Mouse (Mus musculus) stomach, embryonic 14.5 days (tissue): ENCODE measurements around the gene Zfp553. TPM values are rescaled to one million over a fixed set of nuclear protein-coding genes. Genes with fewer than 3 reads are reported as not detected.

ENCODE experiments used
- ATAC-seq: fragments of 200-750 bp; cut with Nextera tagmentation; 2 replicates; pipeline ENCODE4 v1.8.0; 2017; ENCODE audit warnings: low read depth, moderate TSS enrichment; ENCODE audit not compliant: insufficient number of reproducible peaks, insufficient read depth, low FRiP score
- H3K27ac ChIP-seq: fragments of 300-500 bp; sonication (generic); 2 replicates; pipeline ENCODE4 v1.5.1; 2014; ENCODE audit warnings: mild to moderate bottlenecking, low read length, moderate library complexity, mixed read lengths
- H3K27me3 ChIP-seq: fragments of 300-500 bp; sonication (generic); 2 replicates; pipeline ENCODE4 v1.6.1; 2014; ENCODE audit warnings: low read length, control low read depth, mixed read lengths; ENCODE audit not compliant: control insufficient read depth, insufficient read depth
- H3K36me3 ChIP-seq: fragments of 300-500 bp; sonication (generic); 2 replicates; pipeline ENCODE4 v1.6.1; 2014; ENCODE audit warnings: mild to moderate bottlenecking, control low read depth, low read length, moderate library complexity, mixed read lengths; ENCODE audit not compliant: control insufficient read depth, insufficient read depth
- H3K4me1 ChIP-seq: fragments of 300-500 bp; sonication (generic); 2 replicates; pipeline ENCODE4 v1.6.1; 2014; ENCODE audit warnings: low read length, control low read depth, mixed read lengths; ENCODE audit not compliant: control insufficient read depth, insufficient read depth
- H3K4me2 ChIP-seq: fragments of 300-500 bp; sonication (generic); replicated peaks from 2 replicates; pipeline ENCODE4 v1.6.1; 2014; ENCODE audit warnings: low read depth, low read length, control low read depth
- H3K4me3 ChIP-seq: fragments of 300-500 bp; sonication (generic); 2 replicates; pipeline ENCODE4 v1.5.1; 2014; ENCODE audit warnings: low read depth, low read length, control low read depth
- H3K9ac ChIP-seq: fragments of 300-500 bp; sonication (generic); replicated peaks from 2 replicates; pipeline ENCODE4 v1.6.1; 2014; ENCODE audit warnings: low read depth, mild to moderate bottlenecking, control low read depth, low read length, moderate library complexity, mixed read lengths
- H3K9me3 ChIP-seq: fragments of 300-500 bp; sonication (generic); 2 replicates; pipeline ENCODE4 v1.6.1; 2016; ENCODE audit warnings: low read depth, low read length, control low read depth; ENCODE audit not compliant: control insufficient read depth
- WGBS: fragments of 180-500 bp; shearing (Covaris S2); extraction: QIAGEN DNeasy Blood & Tissue Kit; methylation state at CpG from one replicate; pipeline ENCODE4 v1.1.7; 2014; 5-methylcytosine and 5-hydroxymethylcytosine counted together
- polyA plus RNA-seq: library from polyadenylated mRNA; unstranded; fragments of >200 nt; fragmentation: Nextera tagmentation; extraction: Ambion mirVana; gene quantifications from 2 replicates; pipeline ENCODE4 v1.2.1, GENCODE M21; 2014

The Zfp553 gene
- polyA plus RNA-seq, 1 experiment from 2014 or later = 24.4 TPM

GRCm38 (mm10) chr7:127214981-127215871 is 17.6 kb upstream of the Zfp553 start:
- ATAC-seq = peak; percentile 16; the same call in 1 of the 2 replicates
- no peak overlapping the region; the same call in 1 of the 2 replicates for H3K9ac ChIP-seq
- 22% methylated on average over 33 of the region's 33 CpGs for WGBS

DNA sequence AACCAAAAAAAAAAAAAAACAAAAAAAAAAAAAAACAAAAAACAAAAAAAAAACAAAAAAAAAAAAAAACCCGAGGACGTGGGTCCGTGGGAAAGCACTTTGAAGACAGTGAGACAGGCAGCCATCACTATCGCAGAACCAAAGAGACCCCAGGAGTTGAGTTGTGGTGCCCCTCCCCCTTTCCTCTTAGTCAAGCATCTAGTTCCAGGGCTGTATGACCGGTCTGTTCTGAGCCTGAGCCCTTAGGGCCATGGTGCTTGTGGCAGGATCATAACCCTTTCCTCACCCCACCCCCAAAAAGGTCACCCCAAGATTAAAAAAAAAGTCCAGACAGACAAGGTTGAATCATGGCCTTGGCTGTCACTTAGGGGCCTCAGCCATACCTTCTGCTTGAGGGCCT is 16.6 kb upstream of the Zfp553 start:
- 89% methylated on average over 5 of the region's 5 CpGs for WGBS
- no peak for ATAC-seq
- no peaks in the 10 kb centered on the region for H3K9me3 ChIP-seq

More at GRCm38 (mm10) chr7:127214981-127215871, 17.6 kb upstream of the Zfp553 start:
- H3K27ac ChIP-seq = no peak overlapping the region; the same call in 1 of the 2 replicates
- H3K36me3 ChIP-seq = no peaks in the 10 kb centered on the region
- no peaks in the 10 kb centered on the region for H3K9me3 ChIP-seq
- no peaks in the 10 kb centered on the region for H3K27me3 ChIP-seq
- H3K4me1 ChIP-seq = no peaks in the 10 kb centered on the region; the same call in 1 of the 2 replicates
- peak overlapping the region; percentile 19 for H3K4me3 ChIP-seq
- H3K4me2 ChIP-seq = peak overlapping the region; percentile 41

GRCm38 (mm10) chr7:127217475-127217874 is 15.4 kb upstream of the Zfp553 start:
- Histone ChIP-seq H3K9me3 (no peaks in the 10 kb centered on the region), H3K4me3 (no peak overlapping the region), H3K4me2 (no peak overlapping the region), H3K4me1 (no peaks in the 10 kb centered on the region; the same call in 1 of the 2 replicates), H3K36me3 (no peaks in the 10 kb centered on the region), H3K27me3 (no peaks in the 10 kb centered on the region), H3K27ac (no peak overlapping the region), H3K9ac (no peak overlapping the region)
- ATAC-seq = no peak; the same call in 1 of the 2 replicates
- 81% methylated on average over 6 of the region's 6 CpGs for WGBS

More for the DNA sequence above, 16.6 kb upstream of the Zfp553 start:
- Histone ChIP-seq H3K27me3 (no peaks in the 10 kb centered on the region), H3K36me3 (no peaks in the 10 kb centered on the region), H3K4me3 (no peak overlapping the region), H3K27ac (no peak overlapping the region), H3K4me2 (no peak overlapping the region), H3K4me1 (no peaks in the 10 kb centered on the region; the same call in 1 of the 2 replicates), H3K9ac (no peak overlapping the region)

DNA sequence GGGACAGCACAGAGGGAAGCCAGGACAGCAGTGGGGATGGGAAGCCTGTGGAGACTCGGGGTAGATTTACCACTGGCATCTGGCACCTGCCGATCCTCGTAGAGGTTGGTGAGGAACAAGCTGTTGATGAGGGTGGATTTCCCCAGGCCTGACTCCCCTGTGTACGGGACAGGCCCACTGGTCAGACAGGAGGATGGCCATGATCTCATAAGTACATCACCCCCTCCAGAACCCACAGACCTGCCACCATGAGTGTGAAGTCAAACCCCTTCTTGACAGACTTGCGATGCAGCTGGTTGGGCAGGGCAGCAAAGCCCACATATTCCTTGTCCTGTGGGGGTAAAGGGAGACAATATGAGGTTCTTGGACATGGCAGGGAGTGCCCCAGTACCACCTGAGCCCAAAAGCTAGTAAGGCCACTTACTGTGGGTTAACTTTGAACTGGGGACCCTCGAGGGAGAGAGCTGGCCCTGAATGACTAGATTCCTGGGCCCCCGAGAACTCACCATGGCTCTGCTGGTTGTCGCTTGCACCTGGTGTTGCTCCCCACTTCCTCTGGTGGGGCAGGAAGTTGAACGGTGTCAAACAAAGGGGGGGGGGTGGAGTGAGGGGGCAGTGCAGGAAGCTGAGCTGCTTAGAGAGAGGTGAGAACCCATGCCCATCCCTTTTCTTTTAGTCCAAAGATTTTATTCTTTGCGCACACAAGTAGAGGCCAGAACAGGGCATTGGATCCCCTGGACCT is 14.8 kb upstream of the Zfp553 start:
- Histone ChIP-seq H3K4me3 (no peak overlapping the region), H3K27ac (no peak overlapping the region), H3K36me3 (no peaks in the 10 kb centered on the region), H3K4me2 (no peak overlapping the region), H3K4me1 (no peaks in the 10 kb centered on the region; the same call in 1 of the 2 replicates), H3K9me3 (no peaks in the 10 kb centered on the region), H3K27me3 (no peaks in the 10 kb centered on the region), H3K9ac (no peak overlapping the region)
- 73% methylated on average over 10 of the region's 10 CpGs for WGBS
- no peak for ATAC-seq

DNA sequence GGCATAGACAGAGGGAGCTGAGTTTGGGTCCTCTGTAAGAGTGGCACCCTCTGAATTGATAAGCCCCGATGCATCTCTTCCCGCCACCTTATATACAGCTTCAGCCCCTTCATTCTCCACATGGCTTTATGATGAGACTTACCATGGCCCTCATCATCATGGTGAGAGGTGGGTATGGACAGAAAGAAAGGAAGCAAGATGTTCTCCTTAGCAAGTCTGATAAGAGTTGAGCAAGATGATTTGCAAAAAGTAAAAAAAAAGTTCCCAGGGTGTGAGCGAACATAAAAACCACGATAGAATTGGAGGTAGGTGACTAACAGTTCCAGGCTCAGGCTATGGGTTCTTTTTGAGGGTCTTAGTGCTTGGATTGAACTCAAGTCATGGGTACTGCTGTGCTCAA is 14.2 kb upstream of the Zfp553 start:
- WGBS = 84% methylated on average over 4 of the region's 4 CpGs
- no peak overlapping the region for H3K4me2 ChIP-seq
- no peaks in the 10 kb centered on the region for H3K27me3 ChIP-seq
- H3K9me3 ChIP-seq = no peaks in the 10 kb centered on the region
- H3K36me3 ChIP-seq = no peaks in the 10 kb centered on the region
- no peak overlapping the region for H3K27ac ChIP-seq
- no peaks in the 10 kb centered on the region; the same call in 1 of the 2 replicates for H3K4me1 ChIP-seq
- no peak overlapping the region for H3K4me3 ChIP-seq
- no peak overlapping the region for H3K9ac ChIP-seq
- no peak for ATAC-seq

- no peaks in the 10 kb centered on the region for H3K4me1 ChIP-seq
- ATAC-seq = no peak
- 79% methylated on average over 6 of the region's 6 CpGs for WGBS
- H3K9ac ChIP-seq = no peak overlapping the region
- no peaks in the 10 kb centered on the region for H3K27me3 ChIP-seq
- H3K4me2 ChIP-seq = no peak overlapping the region
- H3K36me3 ChIP-seq = no peaks in the 10 kb centered on the region
- H3K9me3 ChIP-seq = no peaks in the 10 kb centered on the region
- no peak overlapping the region for H3K4me3 ChIP-seq
- H3K27ac ChIP-seq = no peak overlapping the region
These were observed 12.4 kb upstream of the Zfp553 start for GRCm38 (mm10) chr7:127220440-127220839.

- Histone ChIP-seq H3K9ac (no peak overlapping the region), H3K4me2 (no peak overlapping the region), H3K9me3 (no peaks in the 10 kb centered on the region), H3K27me3 (no peaks in the 10 kb centered on the region), H3K4me1 (no peaks in the 10 kb centered on the region), H3K36me3 (no peaks in the 10 kb centered on the region), H3K27ac (no peak overlapping the region), H3K4me3 (no peak overlapping the region)
- ATAC-seq = no peak
- 91% methylated on average over 3 of the region's 3 CpGs for WGBS
These were observed 9.8 kb upstream of the Zfp553 start for GRCm38 (mm10) chr7:127223106-127223505.
